Comparison of ENCODE assay signal across 8 mouse cellular contexts in the genomic region with DNA sequence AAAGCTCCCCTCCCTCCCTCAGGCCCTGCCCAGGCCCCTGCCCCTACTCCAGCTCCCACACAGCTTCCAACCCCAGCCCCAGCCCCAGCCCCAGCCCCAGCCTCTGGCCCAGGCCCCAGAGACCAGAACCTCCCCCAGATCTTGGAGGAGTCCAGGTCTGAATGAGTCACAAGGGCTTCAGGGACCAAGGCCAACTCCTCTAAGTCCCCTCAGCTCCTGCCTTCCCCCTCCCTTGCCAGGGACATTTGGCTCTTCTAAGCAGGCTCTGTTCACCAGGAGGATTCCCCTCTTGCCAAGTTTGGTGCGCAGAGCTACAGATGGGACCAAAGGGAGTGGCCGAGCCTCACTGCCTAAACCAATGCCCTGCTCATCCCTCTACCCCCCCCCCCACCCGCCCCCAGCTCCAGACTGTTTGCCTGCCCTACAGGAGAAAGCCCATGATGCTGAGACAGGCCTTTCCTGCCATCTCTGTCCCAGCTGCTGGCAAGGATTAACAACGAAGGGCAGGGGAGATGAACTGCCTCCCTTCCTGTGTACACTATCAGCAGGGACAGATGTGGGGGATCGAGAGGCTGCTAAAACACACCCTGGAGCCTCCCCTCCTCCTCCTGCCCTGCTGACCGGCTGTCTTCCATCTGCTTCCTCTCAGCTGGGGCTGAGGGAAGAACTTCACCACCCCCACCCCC. TPM values are rescaled to one million over a fixed set of nuclear protein-coding genes. Genes with fewer than 3 reads are reported as not detected.
DNase-seq lines count a peak whose midpoint lies in the region; ATAC-seq and TF ChIP-seq lines count a peak whose summit lies in the region.

No protein-coding gene starts in this region.

- 8% methylated on average over 6 of the region's 6 CpGs for WGBS in embryonic facial prominence, embryonic 10.5 days
- 17% methylated on average over 6 of the region's 6 CpGs for WGBS in heart, adult 2 months
- 40% methylated on average over 6 of the region's 6 CpGs for WGBS in kidney, adult 2 months
- 4% methylated on average over 5 of the region's 6 CpGs for WGBS in liver, embryonic 16.5 days (ENCODE audit: insufficient replicate concordance)
- WGBS in neural tube, embryonic 13.5 days, result 7% methylated on average over 6 of the region's 6 CpGs

- H3K4me3 ChIP-seq in embryonic facial prominence, embryonic 10.5 days, result peak overlapping the region; percentile 25; the same call in 1 of the 2 replicates
- no peak overlapping the region for H3K4me3 ChIP-seq in heart, adult 2 months
- H3K4me3 ChIP-seq in kidney, adult 2 months (ENCODE audit: insufficient read depth, low read depth, low read length), result no peak overlapping the region
- 0 out of 2 replicates have a peak overlapping the region, but pooled peaks have one; percentile 9 for H3K4me3 ChIP-seq in liver, embryonic 16.5 days (ENCODE audit: low read depth, low read length)
- H3K4me3 ChIP-seq in neural tube, embryonic 13.5 days, result no peak overlapping the region

- DNase-seq in 3134 (ENCODE audit: extremely low read depth, insufficient read length, low spot score), result peak; percentile 70
- peak; percentile 79 for DNase-seq in adrenal gland, postnatal 10 days
- no peak for DNase-seq in embryonic facial prominence, embryonic 10.5 days (ENCODE audit: low spot score)
- peak; percentile 62 to 82 for DNase-seq in heart, adult 2 months
- DNase-seq in kidney, adult 2 months, result peak; percentile 62
- DNase-seq in T-cell, adult 2 months (ENCODE audit: low spot score), result no peak

- no peak for TF ChIP-seq CTCF in heart, adult 2 months (IDR thresholded peaks at IDR 0.05)
- no peak for TF ChIP-seq CTCF in kidney, adult 2 months (conservative IDR thresholded peaks at IDR 0.05; ENCODE audit: insufficient read depth, insufficient read length, low read depth, low read length)

- H3K79me2 ChIP-seq in heart, adult 2 months (replicated peaks; ENCODE audit: control insufficient read depth, insufficient read depth, low read length), result no peaks in the 10 kb centered on the region

- ATAC-seq in liver, embryonic 16.5 days (ENCODE audit: low read depth), result peak; percentile 94
- peak; percentile 69 for ATAC-seq in neural tube, embryonic 13.5 days (ENCODE audit: low read depth)

- H3K4me2 ChIP-seq in liver, embryonic 16.5 days (ENCODE audit: low read depth, low read length), result peak overlapping the region; percentile 48
- no peak overlapping the region for H3K4me2 ChIP-seq in neural tube, embryonic 13.5 days

- H3K27ac ChIP-seq in embryonic facial prominence, embryonic 10.5 days (replicated peaks), result peak overlapping the region; percentile 77
- H3K27ac ChIP-seq in heart, adult 2 months, result peak overlapping the region; percentile 47
- no peak overlapping the region for H3K27ac ChIP-seq in kidney, adult 2 months (ENCODE audit: insufficient read depth, low read depth, low read length)
- peak overlapping the region; percentile 78 for H3K27ac ChIP-seq in liver, embryonic 16.5 days (ENCODE audit: low read length)
- H3K27ac ChIP-seq in neural tube, embryonic 13.5 days (replicated peaks), result peak overlapping the region; percentile 84

- H3K36me3 ChIP-seq in embryonic facial prominence, embryonic 10.5 days (replicated peaks), result peaks cover 21% of the 10 kb centered on the region; the same call in 1 of the 2 replicates
- no peaks in the 10 kb centered on the region; the same call in 1 of the 2 replicates for H3K36me3 ChIP-seq in heart, adult 2 months (ENCODE audit: control insufficient read depth, insufficient read depth, low read length)
- H3K36me3 ChIP-seq in kidney, adult 2 months (ENCODE audit: control insufficient read depth, insufficient read depth, low read length), result no peaks in the 10 kb centered on the region; the same call in 1 of the 2 replicates
- H3K36me3 ChIP-seq in liver, embryonic 16.5 days (ENCODE audit: control insufficient read depth, insufficient read depth), result peaks cover 3% of the 10 kb centered on the region
- H3K36me3 ChIP-seq in neural tube, embryonic 13.5 days, result peaks cover 20% of the 10 kb centered on the region

- 0 out of 2 replicates have a peak, but pooled peaks cover under 1% of the 10 kb centered on the region for H3K27me3 ChIP-seq in embryonic facial prominence, embryonic 10.5 days (replicated peaks; ENCODE audit: low read depth, poor library complexity, severe bottlenecking)
- no peaks in the 10 kb centered on the region for H3K27me3 ChIP-seq in heart, adult 2 months (ENCODE audit: control insufficient read depth, insufficient read depth, low read length)
- no peaks in the 10 kb centered on the region for H3K27me3 ChIP-seq in kidney, adult 2 months (replicated peaks; ENCODE audit: control insufficient read depth, insufficient read depth, low read length)
- no peaks in the 10 kb centered on the region for H3K27me3 ChIP-seq in liver, embryonic 16.5 days (ENCODE audit: control insufficient read depth, insufficient read depth, low read depth, low read length)
- H3K27me3 ChIP-seq in neural tube, embryonic 13.5 days, result no peaks in the 10 kb centered on the region

- no peak overlapping the region for H3K9ac ChIP-seq in heart, adult 2 months (ENCODE audit: low read depth, low read length)
- H3K9ac ChIP-seq in liver, embryonic 16.5 days (ENCODE audit: low read depth, low read length), result peak overlapping the region; percentile 47
- H3K9ac ChIP-seq in neural tube, embryonic 13.5 days, result peak overlapping the region; percentile 41; the same call in 1 of the 2 replicates

- no peak for TF ChIP-seq POLR2A in heart, adult 2 months (IDR thresholded peaks at IDR 0.05; ENCODE audit: insufficient read depth, low read depth, low read length)
- no peak for TF ChIP-seq POLR2A in kidney, adult 2 months (IDR thresholded peaks at IDR 0.05; ENCODE audit: low read depth, low read length)

- no peak for TF ChIP-seq EP300 in heart, adult 2 months (IDR thresholded peaks at IDR 0.05; ENCODE audit: insufficient read depth, low read depth, low read length)

- intact Hi-C loops in heart, adult 2 months (cut with DNase I), result no loop called here

- no peaks in the 10 kb centered on the region for H3K9me3 ChIP-seq in embryonic facial prominence, embryonic 10.5 days
- H3K9me3 ChIP-seq in liver, embryonic 16.5 days (replicated peaks; ENCODE audit: control insufficient read depth, low read length), result no peaks in the 10 kb centered on the region
- H3K9me3 ChIP-seq in neural tube, embryonic 13.5 days, result no peaks in the 10 kb centered on the region

- H3K4me1 ChIP-seq in embryonic facial prominence, embryonic 10.5 days, result peaks cover 32% of the 10 kb centered on the region
- no peaks in the 10 kb centered on the region; the same call in 1 of the 2 replicates for H3K4me1 ChIP-seq in heart, adult 2 months (ENCODE audit: control insufficient read depth, insufficient read depth, low read length)
- H3K4me1 ChIP-seq in kidney, adult 2 months (ENCODE audit: control insufficient read depth, insufficient read depth, low read length), result no peaks in the 10 kb centered on the region
- peaks cover 29% of the 10 kb centered on the region for H3K4me1 ChIP-seq in liver, embryonic 16.5 days (ENCODE audit: control insufficient read depth, low read depth, low read length)
- H3K4me1 ChIP-seq in neural tube, embryonic 13.5 days (replicated peaks), result peaks cover 35% of the 10 kb centered on the region

RNA-seq across cellular contexts. Expression of a gene that starts 14.4 kb away (rescaled TPM):
- total RNA-seq in adrenal gland, postnatal 10 days (2021), result under 1 TPM; 0.78 to 1.00 TPM
- polyA plus RNA-seq in embryonic facial prominence, embryonic 10.5 days (2016; fragmentation: Nextera tagmentation; extraction: Ambion mirVana), result 0.16 TPM in 1 of 2 replicates, not detected in the other
- total RNA-seq in heart, adult 2 months (2021), result not detected
- polyA plus RNA-seq in heart, adult 2 months (2012; rRNA removed), result 0.14 TPM in 1 of 2 replicates, not detected in the other
- polyA plus RNA-seq in kidney, adult 2 months (2012; rRNA removed), result 0.33 and 0.34 TPM in 2 replicates
- 0.05 and 0.08 TPM in 2 replicates for polyA plus RNA-seq in liver, embryonic 16.5 days (2015; fragmentation: Nextera tagmentation; extraction: Ambion mirVana)
- polyA plus RNA-seq in neural tube, embryonic 13.5 days (2015; fragmentation: Nextera tagmentation; extraction: Ambion mirVana), result 0.40 and 0.91 TPM in 2 replicates

RNA-seq across cellular contexts. Expression of a gene that starts 18.5 kb away (rescaled TPM):
- total RNA-seq in adrenal gland, postnatal 10 days (2021), result 10 to 100 TPM; 26.2 to 40.8 TPM
- 3.7 and 4.0 TPM in 2 replicates for polyA plus RNA-seq in embryonic facial prominence, embryonic 10.5 days (2016; fragmentation: Nextera tagmentation; extraction: Ambion mirVana)
- 10 to 100 TPM; 14.3 to 28.1 TPM for total RNA-seq in heart, adult 2 months (2021)
- 24.4 and 26.7 TPM in 2 replicates for polyA plus RNA-seq in heart, adult 2 months (2012; rRNA removed)
- 19.3 and 22.7 TPM in 2 replicates for polyA plus RNA-seq in kidney, adult 2 months (2012; rRNA removed)
- 1.1 and 1.7 TPM in 2 replicates for polyA plus RNA-seq in liver, embryonic 16.5 days (2015; fragmentation: Nextera tagmentation; extraction: Ambion mirVana)
- 10.3 and 13.0 TPM in 2 replicates for polyA plus RNA-seq in neural tube, embryonic 13.5 days (2015; fragmentation: Nextera tagmentation; extraction: Ambion mirVana)

RNA-seq across cellular contexts. Expression of a gene that starts 19.3 kb away (rescaled TPM):
- 10 to 100 TPM; 12.1 to 15.9 TPM for total RNA-seq in adrenal gland, postnatal 10 days (2021)
- 0.23 and 0.31 TPM in 2 replicates for polyA plus RNA-seq in embryonic facial prominence, embryonic 10.5 days (2016; fragmentation: Nextera tagmentation; extraction: Ambion mirVana)
- 1 to 10 TPM; 1.3 to 1.5 TPM for total RNA-seq in heart, adult 2 months (2021)
- polyA plus RNA-seq in heart, adult 2 months (2012; rRNA removed), result 3.1 and 4.0 TPM in 2 replicates
- polyA plus RNA-seq in kidney, adult 2 months (2012; rRNA removed), result 3.4 and 3.6 TPM in 2 replicates
- 0.11 and 0.17 TPM in 2 replicates for polyA plus RNA-seq in liver, embryonic 16.5 days (2015; fragmentation: Nextera tagmentation; extraction: Ambion mirVana)
- polyA plus RNA-seq in neural tube, embryonic 13.5 days (2015; fragmentation: Nextera tagmentation; extraction: Ambion mirVana), result 4.6 and 5.1 TPM in 2 replicates

RNA-seq across cellular contexts. Expression of a gene that starts 33.9 kb away (rescaled TPM):
- 1 to 10 TPM; 6.9 to 7.2 TPM for total RNA-seq in adrenal gland, postnatal 10 days (2021)
- polyA plus RNA-seq in embryonic facial prominence, embryonic 10.5 days (2016; fragmentation: Nextera tagmentation; extraction: Ambion mirVana), result 4.9 and 5.7 TPM in 2 replicates
- total RNA-seq in heart, adult 2 months (2021), result 1 to 10 TPM; 3.5 TPM
- 2.1 and 2.9 TPM in 2 replicates for polyA plus RNA-seq in heart, adult 2 months (2012; rRNA removed)
- 1.4 and 1.8 TPM in 2 replicates for polyA plus RNA-seq in kidney, adult 2 months (2012; rRNA removed)
- polyA plus RNA-seq in liver, embryonic 16.5 days (2015; fragmentation: Nextera tagmentation; extraction: Ambion mirVana), result 0.05 and 0.09 TPM in 2 replicates
- 35.5 and 38.9 TPM in 2 replicates for polyA plus RNA-seq in neural tube, embryonic 13.5 days (2015; fragmentation: Nextera tagmentation; extraction: Ambion mirVana)

RNA-seq across cellular contexts. Expression of a gene that starts 36.6 kb away (rescaled TPM):
- 10 to 100 TPM; 27.9 to 37.9 TPM for total RNA-seq in adrenal gland, postnatal 10 days (2021)
- polyA plus RNA-seq in embryonic facial prominence, embryonic 10.5 days (2016; fragmentation: Nextera tagmentation; extraction: Ambion mirVana), result 13.3 and 14.5 TPM in 2 replicates
- 10 to 100 TPM; 29.8 to 31.4 TPM for total RNA-seq in heart, adult 2 months (2021)
- 26.1 and 34.1 TPM in 2 replicates for polyA plus RNA-seq in heart, adult 2 months (2012; rRNA removed)
- 44.8 and 48.5 TPM in 2 replicates for polyA plus RNA-seq in kidney, adult 2 months (2012; rRNA removed)
- polyA plus RNA-seq in liver, embryonic 16.5 days (2015; fragmentation: Nextera tagmentation; extraction: Ambion mirVana), result 10.8 and 12.5 TPM in 2 replicates
- 15.4 and 17.9 TPM in 2 replicates for polyA plus RNA-seq in neural tube, embryonic 13.5 days (2015; fragmentation: Nextera tagmentation; extraction: Ambion mirVana)

Comparison
In these comparisons a context has a peak if more than half of its experiments do, and no peak if none do; other contexts are left out.
1. DNase-seq: peak in 3134 (single experiment), adrenal gland, postnatal 10 days (single experiment), heart, adult 2 months (2 of 2) and kidney, adult 2 months (single experiment); none in embryonic facial prominence, embryonic 10.5 days (single experiment) and T-cell, adult 2 months (single experiment).
2. H3K4me3 ChIP-seq: peak in embryonic facial prominence, embryonic 10.5 days (single experiment) and liver, embryonic 16.5 days (single experiment); none in heart, adult 2 months (single experiment), kidney, adult 2 months (single experiment) and neural tube, embryonic 13.5 days (single experiment).